Mouse (Mus musculus): ENCODE measurements at regions not wholly inside any gene's neighbourhood (a gene's known extent, or its start where the extent isn't known, plus 50 kb on each side); places are given as distances from the start of the nearest gene placed in this dataset.
"Not testable (repeated sequence)": the region's sequence is repeated elsewhere in the genome, so short reads cannot be mapped to it uniquely, and the experiment has no call there.

GRCm38 (mm10) chr9:6845281-6845680 lies 339.0 kb downstream of the Dync2h1 start:
- not testable (repeated sequence) for DNase-seq

GRCm38 (mm10) chr9:6834936-6835335 lies 349.3 kb downstream of the Dync2h1 start:
- not testable (repeated sequence) for DNase-seq

- no peak for DNase-seq
Measured at GRCm38 (mm10) chr9:6834470-6834869, 349.8 kb downstream of the Dync2h1 start.

GRCm38 (mm10) chr9:6832862-6833261 lies 351.4 kb downstream of the Dync2h1 start:
- no peak for DNase-seq

- not testable (repeated sequence) for DNase-seq
Measured at GRCm38 (mm10) chr9:6831642-6832041, 352.6 kb downstream of the Dync2h1 start.

GRCm38 (mm10) chr9:6826581-6826980 lies 357.7 kb downstream of the Dync2h1 start:
- no peak for DNase-seq

GRCm38 (mm10) chr9:6825609-6826008 lies 358.6 kb downstream of the Dync2h1 start:
- DNase-seq, result no peak

GRCm38 (mm10) chr9:6823946-6824345 lies 360.3 kb downstream of the Dync2h1 start:
- DNase-seq, result not testable (repeated sequence)

GRCm38 (mm10) chr9:6823536-6823935 lies 360.7 kb downstream of the Dync2h1 start:
- DNase-seq, result no peak

- no peak for DNase-seq
Measured at GRCm38 (mm10) chr9:6776671-6777070, 407.6 kb downstream of the Dync2h1 start.

- no peak for DNase-seq
Measured at GRCm38 (mm10) chr9:6741478-6741877, 442.8 kb downstream of the Dync2h1 start.

GRCm38 (mm10) chr9:6736411-6736810 lies 447.8 kb downstream of the Dync2h1 start:
- DNase-seq, result no peak

GRCm38 (mm10) chr9:6726411-6726810 lies 456.8 kb upstream of the Ddi1 start:
- no peak for DNase-seq

- DNase-seq, result no peak
Measured at GRCm38 (mm10) chr9:6677225-6677718, 407.6 kb upstream of the Ddi1 start.

- peak; percentile 85 to 90 for DNase-seq
Measured at GRCm38 (mm10) chr9:6668001-6668969, 398.6 kb upstream of the Ddi1 start.

- DNase-seq, result no peak
Measured at GRCm38 (mm10) chr9:6665679-6666078, 396.0 kb upstream of the Ddi1 start.

- no peak for DNase-seq
Measured at GRCm38 (mm10) chr9:6652267-6652994, 382.8 kb upstream of the Ddi1 start.

- no peak for DNase-seq
Measured at GRCm38 (mm10) chr9:6651572-6652236, 382.1 kb upstream of the Ddi1 start.

GRCm38 (mm10) chr9:6645796-6646309 lies 376.2 kb upstream of the Ddi1 start:
- no peak for DNase-seq

- DNase-seq, result no peak
Measured at GRCm38 (mm10) chr9:6645321-6645720, 375.7 kb upstream of the Ddi1 start.

- no peak for DNase-seq
Measured at GRCm38 (mm10) chr9:6617155-6617554, 347.5 kb upstream of the Ddi1 start.

- no peak for DNase-seq
Measured at GRCm38 (mm10) chr9:6609284-6609627, 339.6 kb upstream of the Ddi1 start.

Data from kidney, postnatal 4 days (tissue).